Mouse (Mus musculus): Measurements from ENCODE around the gene Yjefn3. TPM values are rescaled to one million over a fixed set of nuclear protein-coding genes. Genes with fewer than 3 reads are reported as not detected.

Yjefn3 gene
- polyA plus RNA-seq, 1 experiment from 2014 or later = 15.6 TPM

- Histone ChIP-seq H3K9ac (replicated peaks) (no peak overlapping the region), H3K27me3 (replicated peaks) (peaks cover 45% of the 10 kb centered on the region), H3K4me1 (peaks cover 24% of the 10 kb centered on the region), H3K27ac (replicated peaks) (no peak overlapping the region), H3K9me3 (replicated peaks) (no peaks in the 10 kb centered on the region), H3K4me2 (no peak overlapping the region), H3K4me3 (replicated peaks) (no peak overlapping the region), H3K36me3 (no peaks in the 10 kb centered on the region; the same call in 1 of the 2 replicates)
- 83% methylated on average over 10 of the region's 10 CpGs for WGBS
- ATAC-seq (ENCODE audit: low FRiP score) = no peak
These were observed 25.5 kb downstream of the Yjefn3 start for GRCm38 (mm10) chr8:69876967-69877366.

GRCm38 (mm10) chr8:69876097-69876496 is 26.4 kb downstream of the Yjefn3 start:
- Histone ChIP-seq H3K9ac (replicated peaks) (no peak overlapping the region), H3K4me3 (replicated peaks) (no peak overlapping the region), H3K9me3 (replicated peaks) (no peaks in the 10 kb centered on the region), H3K36me3 (peaks cover 2% of the 10 kb centered on the region; the same call in 1 of the 2 replicates), H3K4me2 (no peak overlapping the region), H3K27me3 (replicated peaks) (peaks cover 37% of the 10 kb centered on the region), H3K4me1 (peaks cover 16% of the 10 kb centered on the region), H3K27ac (replicated peaks) (no peak overlapping the region)
- 55% methylated on average over 10 of the region's 10 CpGs for WGBS
- ATAC-seq (ENCODE audit: low FRiP score) = no peak

- no peak overlapping the region for H3K27ac ChIP-seq (replicated peaks)
- peaks cover 6% of the 10 kb centered on the region; the same call in 1 of the 2 replicates for H3K36me3 ChIP-seq
- no peak for ATAC-seq (ENCODE audit: low FRiP score)
- H3K4me1 ChIP-seq = peaks cover 2% of the 10 kb centered on the region; the same call in 1 of the 2 replicates
- H3K9ac ChIP-seq (replicated peaks) = no peak overlapping the region
- no peak overlapping the region for H3K4me2 ChIP-seq
- H3K9me3 ChIP-seq (replicated peaks) = no peaks in the 10 kb centered on the region
- 80% methylated on average over 13 of the region's 13 CpGs for WGBS
- H3K27me3 ChIP-seq (replicated peaks) = peaks cover 22% of the 10 kb centered on the region
- H3K4me3 ChIP-seq (replicated peaks) = no peak overlapping the region
These were observed 27.9 kb downstream of the Yjefn3 start for GRCm38 (mm10) chr8:69874654-69875053.

GRCm38 (mm10) chr8:69874155-69874554 is 28.4 kb downstream of the Yjefn3 start:
- no peaks in the 10 kb centered on the region for H3K4me1 ChIP-seq

GRCm38 (mm10) chr8:69870907-69871306 is 31.6 kb downstream of the Yjefn3 start:
- no peak overlapping the region for H3K27ac ChIP-seq (replicated peaks)
- no peaks in the 10 kb centered on the region for H3K27me3 ChIP-seq (replicated peaks)
- no peaks in the 10 kb centered on the region for H3K9me3 ChIP-seq (replicated peaks)
- no peak overlapping the region for H3K9ac ChIP-seq (replicated peaks)
- no peak overlapping the region for H3K4me2 ChIP-seq
- no peak overlapping the region for H3K4me3 ChIP-seq (replicated peaks)
- WGBS = 91% methylated on average over 6 of the region's 6 CpGs
- ATAC-seq (ENCODE audit: low FRiP score) = no peak
- H3K36me3 ChIP-seq = peaks cover 6% of the 10 kb centered on the region; the same call in 1 of the 2 replicates
- no peaks in the 10 kb centered on the region for H3K4me1 ChIP-seq

More at GRCm38 (mm10) chr8:69874155-69874554, 28.4 kb downstream of the Yjefn3 start:
- peaks cover 6% of the 10 kb centered on the region; the same call in 1 of the 2 replicates for H3K36me3 ChIP-seq
- H3K4me3 ChIP-seq (replicated peaks) = no peak overlapping the region
- no peaks in the 10 kb centered on the region for H3K9me3 ChIP-seq (replicated peaks)
- no peak overlapping the region for H3K9ac ChIP-seq (replicated peaks)
- H3K4me2 ChIP-seq = no peak overlapping the region
- H3K27me3 ChIP-seq (replicated peaks) = peaks cover 17% of the 10 kb centered on the region
- no peak for ATAC-seq (ENCODE audit: low FRiP score)
- WGBS = 11% methylated on average over 9 of the region's 9 CpGs
- no peak overlapping the region for H3K27ac ChIP-seq (replicated peaks)

- Histone ChIP-seq H3K9ac (replicated peaks) (no peak overlapping the region), H3K9me3 (replicated peaks) (no peaks in the 10 kb centered on the region), H3K4me3 (replicated peaks) (no peak overlapping the region), H3K36me3 (peaks cover 10% of the 10 kb centered on the region; the same call in 1 of the 2 replicates), H3K27ac (replicated peaks) (no peak overlapping the region), H3K27me3 (replicated peaks) (no peaks in the 10 kb centered on the region), H3K4me2 (no peak overlapping the region), H3K4me1 (no peaks in the 10 kb centered on the region)
- ATAC-seq (ENCODE audit: low FRiP score) = no peak
- whole genome bisulfite sequencing = 88% methylated on average over 11 of the region's 11 CpGs
These were observed 32.3 kb downstream of the Yjefn3 start for GRCm38 (mm10) chr8:69870003-69870765.

- Histone ChIP-seq H3K4me2 (no peak overlapping the region), H3K27ac (replicated peaks) (no peak overlapping the region), H3K4me3 (replicated peaks) (no peak overlapping the region), H3K27me3 (replicated peaks) (no peaks in the 10 kb centered on the region), H3K9me3 (replicated peaks) (no peaks in the 10 kb centered on the region), H3K4me1 (no peaks in the 10 kb centered on the region), H3K36me3 (peaks cover 16% of the 10 kb centered on the region; the same call in 1 of the 2 replicates), H3K9ac (replicated peaks) (no peak overlapping the region)
- 81% methylated on average over 5 of the region's 5 CpGs for WGBS
- no peak for ATAC-seq (ENCODE audit: low FRiP score)
These were observed 34.7 kb downstream of the Yjefn3 start for GRCm38 (mm10) chr8:69867696-69868326.

- H3K4me3 ChIP-seq (replicated peaks) = no peak overlapping the region
- no peak overlapping the region for H3K27ac ChIP-seq (replicated peaks)
- no peak overlapping the region for H3K4me2 ChIP-seq
- ATAC-seq (ENCODE audit: low FRiP score) = no peak
- H3K27me3 ChIP-seq (replicated peaks) = no peaks in the 10 kb centered on the region
- no peaks in the 10 kb centered on the region for H3K4me1 ChIP-seq
- H3K9ac ChIP-seq (replicated peaks) = no peak overlapping the region
- WGBS = 82% methylated on average over 5 of the region's 5 CpGs
- peaks cover 29% of the 10 kb centered on the region for H3K36me3 ChIP-seq
- H3K9me3 ChIP-seq (replicated peaks) = no peaks in the 10 kb centered on the region
These were observed 38.3 kb downstream of the Yjefn3 start for GRCm38 (mm10) chr8:69864180-69864579.

- H3K9me3 ChIP-seq (replicated peaks) = no peaks in the 10 kb centered on the region
- 87% methylated on average over 5 of the region's 5 CpGs for WGBS
- H3K9ac ChIP-seq (replicated peaks) = no peak overlapping the region
These were observed 39.0 kb downstream of the Yjefn3 start for GRCm38 (mm10) chr8:69863387-69864020.

GRCm38 (mm10) chr8:69861251-69861650 is 41.3 kb downstream of the Yjefn3 start:
- Histone ChIP-seq H3K36me3 (peaks cover 30% of the 10 kb centered on the region), H3K27me3 (replicated peaks) (no peaks in the 10 kb centered on the region), H3K4me3 (replicated peaks) (no peak overlapping the region), H3K4me2 (no peak overlapping the region), H3K27ac (replicated peaks) (no peak overlapping the region), H3K4me1 (no peaks in the 10 kb centered on the region), H3K9me3 (replicated peaks) (no peaks in the 10 kb centered on the region), H3K9ac (replicated peaks) (no peak overlapping the region)
- ATAC-seq (ENCODE audit: low FRiP score) = no peak
- WGBS = 77% methylated on average over 2 of the region's 2 CpGs

More at GRCm38 (mm10) chr8:69863387-69864020, 39.0 kb downstream of the Yjefn3 start:
- H3K27me3 ChIP-seq (replicated peaks) = no peaks in the 10 kb centered on the region
- no peak overlapping the region for H3K27ac ChIP-seq (replicated peaks)
- no peak for ATAC-seq (ENCODE audit: low FRiP score)
- H3K4me1 ChIP-seq = no peaks in the 10 kb centered on the region
- peaks cover 30% of the 10 kb centered on the region for H3K36me3 ChIP-seq
- H3K4me3 ChIP-seq (replicated peaks) = no peak overlapping the region
- no peak overlapping the region for H3K4me2 ChIP-seq

GRCm38 (mm10) chr8:69860807-69861206 is 41.7 kb downstream of the Yjefn3 start:
- Histone ChIP-seq H3K9ac (replicated peaks) (no peak overlapping the region), H3K4me1 (no peaks in the 10 kb centered on the region), H3K9me3 (replicated peaks) (no peaks in the 10 kb centered on the region), H3K27me3 (replicated peaks) (no peaks in the 10 kb centered on the region), H3K36me3 (peaks cover 30% of the 10 kb centered on the region), H3K4me3 (replicated peaks) (no peak overlapping the region), H3K4me2 (no peak overlapping the region), H3K27ac (replicated peaks) (no peak overlapping the region)
- ATAC-seq (ENCODE audit: low FRiP score) = no peak
- 63% methylated on average over 4 of the region's 4 CpGs for WGBS
